11 mouse cellular contexts compared by ENCODE assay signal in the genomic region with DNA sequence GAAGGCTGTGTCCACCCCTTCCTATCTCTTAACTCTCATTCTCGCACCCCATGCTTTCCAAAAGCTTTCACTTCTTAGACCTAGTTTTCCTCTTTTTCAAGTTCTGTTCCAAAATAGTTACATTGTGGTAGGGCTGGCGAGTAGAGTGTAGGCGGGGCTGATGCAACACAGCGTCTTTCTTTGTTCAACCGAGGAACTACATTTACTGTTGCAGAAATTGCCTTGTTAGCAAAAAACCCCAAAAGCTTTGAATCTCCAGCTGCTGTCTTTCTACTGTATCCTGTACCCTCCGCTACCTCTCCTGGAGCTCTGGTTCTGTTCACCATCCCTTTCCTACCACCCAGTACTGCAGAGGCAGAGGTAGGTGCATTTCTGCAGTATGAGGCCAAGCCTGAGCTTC.
A peak's percentile ranks its signal among the peaks of the same experiment; 100 is the strongest.
DNase-seq lines count a peak whose midpoint lies in the region; ATAC-seq and TF ChIP-seq lines count a peak whose summit lies in the region.
"Had no signal": no experiment of that assay in that cellular context is flagged by ENCODE, and none has a peak within 500 bp of the region (broad histone marks: within the 10 kb centered on the region; RNA-seq: fewer than 3 reads in every experiment).

No protein-coding gene starts in this region.

- H3K27me3 ChIP-seq in midbrain, embryonic 11.5 days (ENCODE audit: control insufficient read depth, insufficient read depth, low read length): no peaks in the 10 kb centered on the region
- no peaks in the 10 kb centered on the region for H3K27me3 ChIP-seq in hindbrain, embryonic 13.5 days
- H3K27me3 ChIP-seq: neural tube, embryonic 12.5 days had no signal

- H3K4me1 ChIP-seq in midbrain, embryonic 11.5 days (ENCODE audit: control insufficient read depth, insufficient read depth, low read length): peaks cover 7% of the 10 kb centered on the region
- peaks cover 12% of the 10 kb centered on the region for H3K4me1 ChIP-seq in hindbrain, embryonic 13.5 days (replicated peaks)

- peak overlapping the region; percentile 81 for H3K27ac ChIP-seq in gastrocnemius, adult 2 months
- H3K27ac ChIP-seq in midbrain, embryonic 11.5 days (ENCODE audit: low read depth, low read length): no peak overlapping the region
- H3K27ac ChIP-seq in hindbrain, embryonic 13.5 days: no peak overlapping the region
- H3K27ac ChIP-seq: neural tube, embryonic 12.5 days had no signal

- intact Hi-C loops in gastrocnemius, adult 2 months (cut with DNase I): loop anchor here (5.0 kb wide), 2 partner anchors 61 to 86 kb away; no protein-coding TSS in a partner anchor

- H3K9me3 ChIP-seq in midbrain, embryonic 11.5 days (ENCODE audit: control insufficient read depth, low read length): no peaks in the 10 kb centered on the region; the same call in 1 of the 2 replicates
- no peaks in the 10 kb centered on the region for H3K9me3 ChIP-seq in hindbrain, embryonic 13.5 days
- H3K9me3 ChIP-seq: neural tube, embryonic 12.5 days had no signal

- no peak for DNase-seq in gastrocnemius, adult 2 months
- DNase-seq in gastrocnemius, postnatal 10 days: no peak
- peak; percentile 53 for DNase-seq in right cerebral cortex, adult 2 months (ENCODE audit: low spot score in 2 of 2)
- no peak for DNase-seq in right cerebral cortex, postnatal 14 days
- peak; percentile 30 to 44 for DNase-seq in thymus, postnatal 36 days
- no peak for DNase-seq in midbrain, embryonic 11.5 days (ENCODE audit: low spot score, missing footprints)
- DNase-seq: B cell, adult 2 months; heart, postnatal 36 days had no signal

- peak; percentile 54 for ATAC-seq in megakaryocyte, adult 5-6 weeks (ENCODE audit: poor library complexity, severe bottlenecking)
- no peak for ATAC-seq in midbrain, embryonic 11.5 days (ENCODE audit: low FRiP score)
- ATAC-seq in hindbrain, embryonic 13.5 days (ENCODE audit: low FRiP score): no peak

- H3K4me3 ChIP-seq in gastrocnemius, adult 2 months: no peak overlapping the region
- H3K4me3 ChIP-seq in midbrain, embryonic 11.5 days (ENCODE audit: low read depth, low read length): no peak overlapping the region
- H3K4me3 ChIP-seq in hindbrain, embryonic 13.5 days: no peak overlapping the region
- H3K4me3 ChIP-seq: neural tube, embryonic 12.5 days had no signal

- no peak overlapping the region for H3K4me2 ChIP-seq in midbrain, embryonic 11.5 days
- no peak overlapping the region for H3K4me2 ChIP-seq in hindbrain, embryonic 13.5 days
- H3K4me2 ChIP-seq: neural tube, embryonic 12.5 days had no signal

- no peaks in the 10 kb centered on the region for H3K36me3 ChIP-seq in midbrain, embryonic 11.5 days (ENCODE audit: control insufficient read depth, insufficient read depth, low read length)
- no peaks in the 10 kb centered on the region for H3K36me3 ChIP-seq in hindbrain, embryonic 13.5 days
- H3K36me3 ChIP-seq: neural tube, embryonic 12.5 days had no signal

- no peak overlapping the region for H3K9ac ChIP-seq in midbrain, embryonic 11.5 days (ENCODE audit: low read length)
- H3K9ac ChIP-seq in hindbrain, embryonic 13.5 days: no peak overlapping the region
- H3K9ac ChIP-seq: neural tube, embryonic 12.5 days had no signal

- TF ChIP-seq CTCF in gastrocnemius, adult 2 months (IDR thresholded peaks at IDR 0.05): no peak

- 90% methylated on average over 6 of the region's 6 CpGs for WGBS in midbrain, embryonic 11.5 days
- 85% methylated on average over 6 of the region's 6 CpGs for WGBS in hindbrain, embryonic 13.5 days

Comparison
In these comparisons a context has a peak if more than half of its experiments do, and no peak if none do; other contexts are left out.
1. DNase-seq: peak in right cerebral cortex, adult 2 months (2 of 2) and thymus, postnatal 36 days (2 of 2); none in gastrocnemius, adult 2 months (single experiment), gastrocnemius, postnatal 10 days (single experiment), right cerebral cortex, postnatal 14 days (single experiment) and midbrain, embryonic 11.5 days (single experiment).